Mouse (Mus musculus) midbrain, postnatal 0 days (tissue): Measurements from ENCODE around the gene Utrn. TPM values are rescaled to one million over a fixed set of nuclear protein-coding genes. Genes with fewer than 3 reads are reported as not detected.

ENCODE experiments used
- ATAC-seq: fragments of 200-750 bp; cut with Nextera tagmentation; 2 replicates; pipeline ENCODE4 v1.8.0; 2017; ENCODE audit warnings: moderate number of reproducible peaks, mild to moderate bottlenecking, moderate TSS enrichment, moderate library complexity; ENCODE audit not compliant: low FRiP score
- DNase-seq: peaks from one replicate; pipeline ENCODE4 v3.0.0-alpha.2; 2015; ENCODE audit warnings: low spot score
- H3K27ac ChIP-seq: fragments of 300-500 bp; sonication (generic); 2 replicates; pipeline ENCODE4 v1.5.1; 2014; ENCODE audit warnings: low read depth, mild to moderate bottlenecking, low read length, mixed read lengths
- H3K27me3 ChIP-seq: fragments of 300-500 bp; sonication (generic); 2 replicates; pipeline ENCODE4 v1.6.1; 2014; ENCODE audit warnings: low read length, control low read depth, mixed read lengths; ENCODE audit not compliant: insufficient read depth
- H3K36me3 ChIP-seq: fragments of 300-500 bp; sonication (generic); 2 replicates; pipeline ENCODE4 v1.6.1; 2014; ENCODE audit warnings: low read length, control low read depth, mixed read lengths; ENCODE audit not compliant: insufficient read depth
- H3K4me1 ChIP-seq: fragments of 300-500 bp; sonication (generic); 2 replicates; pipeline ENCODE4 v1.6.1; 2014; ENCODE audit warnings: mild to moderate bottlenecking, control low read depth, antibody characterized with exemption, low read length, mixed read lengths; ENCODE audit not compliant: insufficient read depth
- H3K4me2 ChIP-seq: fragments of 300-500 bp; sonication (generic); 2 replicates; pipeline ENCODE4 v1.6.1; 2014; ENCODE audit warnings: low read depth, mild to moderate bottlenecking, low read length, mixed read lengths; ENCODE audit not compliant: poor library complexity, severe bottlenecking
- H3K4me3 ChIP-seq: fragments of 300-500 bp; sonication (generic); 2 replicates; pipeline ENCODE4 v1.5.1; 2014; ENCODE audit warnings: low read depth, mild to moderate bottlenecking, low read length, moderate library complexity
- H3K9ac ChIP-seq: fragments of 300-500 bp; sonication (generic); replicated peaks from 2 replicates; pipeline ENCODE4 v1.6.1; 2014; ENCODE audit warnings: mild to moderate bottlenecking, low read length, moderate library complexity, mixed read lengths; ENCODE audit not compliant: poor library complexity, severe bottlenecking
- H3K9me3 ChIP-seq: fragments of 300-500 bp; sonication (generic); 2 replicates; pipeline ENCODE4 v1.6.1; 2016; ENCODE audit warnings: low read length, control low read depth
- CTCF ChIP-seq: IDR thresholded peaks from 2 replicates; pipeline ENCODE4 v1.5.1; 2016; ENCODE audit warnings: antibody characterized with exemption, mild to moderate bottlenecking
- WGBS: fragments of 180-500 bp; shearing (Covaris S2); extraction: QIAGEN DNeasy Blood & Tissue Kit; methylation state at CpG from one replicate; pipeline ENCODE4 v1.1.7; 2014; 5-methylcytosine and 5-hydroxymethylcytosine counted together
- polyA plus RNA-seq: library from polyadenylated mRNA; unstranded; fragments of >200 nt; fragmentation: Nextera tagmentation; extraction: Ambion mirVana; gene quantifications from 2 replicates; pipeline ENCODE4 v1.2.1, GENCODE M21; 2015
- total RNA-seq: library from RNA; depleted of rRNA; stranded (reverse); fragments of >200 nt; gene quantifications from 2 replicates; pipeline ENCODE4 v1.2.3, GENCODE M21; 2014

The Utrn gene
- total and polyA plus RNA-seq, 2 experiments from 2014 or later: 15.4 to 20.6 TPM

DNA sequence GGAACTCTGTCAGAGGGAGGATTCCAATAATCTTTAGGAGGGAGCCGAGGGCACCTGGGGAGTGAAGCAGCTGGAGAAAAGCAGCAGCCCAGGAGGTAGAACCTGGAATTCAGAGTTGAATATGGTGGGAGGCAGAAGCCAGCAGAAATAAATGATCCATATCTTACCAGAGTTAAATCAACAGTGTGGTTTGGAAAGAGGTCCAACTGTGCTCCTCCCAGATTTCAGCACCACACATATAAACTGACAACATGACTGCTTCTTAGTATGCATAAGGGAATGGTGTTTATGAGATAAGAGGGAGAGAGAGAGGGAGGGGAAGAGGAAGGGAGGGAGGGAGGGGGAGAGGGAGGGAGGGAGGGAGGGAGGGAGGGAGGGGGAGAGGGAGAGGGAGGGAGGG lies 163.2 kb downstream of the Utrn start:
- Histone ChIP-seq H3K9ac (no peak overlapping the region), H3K27me3 (no peaks in the 10 kb centered on the region), H3K9me3 (no peaks in the 10 kb centered on the region), H3K36me3 (no peaks in the 10 kb centered on the region), H3K4me2 (no peak overlapping the region), H3K27ac (no peak overlapping the region), H3K4me1 (no peaks in the 10 kb centered on the region), H3K4me3 (no peak overlapping the region)
- ATAC-seq (no peak), DNase-seq (no peak)
- WGBS: 69% methylated on average over 1 of the region's 1 CpGs
- TF ChIP-seq CTCF: no peak

GRCm38 (mm10) chr10:12704290-12704689 lies 164.9 kb downstream of the Utrn start:
- DNase-seq (no peak), ATAC-seq (no peak)
- Histone ChIP-seq H3K9ac (no peak overlapping the region), H3K27ac (no peak overlapping the region), H3K4me1 (no peaks in the 10 kb centered on the region), H3K4me3 (no peak overlapping the region), H3K36me3 (no peaks in the 10 kb centered on the region), H3K27me3 (no peaks in the 10 kb centered on the region), H3K9me3 (no peaks in the 10 kb centered on the region), H3K4me2 (no peak overlapping the region)
- WGBS: 50% methylated on average over 1 of the region's 1 CpGs
- no peak for TF ChIP-seq CTCF

DNA sequence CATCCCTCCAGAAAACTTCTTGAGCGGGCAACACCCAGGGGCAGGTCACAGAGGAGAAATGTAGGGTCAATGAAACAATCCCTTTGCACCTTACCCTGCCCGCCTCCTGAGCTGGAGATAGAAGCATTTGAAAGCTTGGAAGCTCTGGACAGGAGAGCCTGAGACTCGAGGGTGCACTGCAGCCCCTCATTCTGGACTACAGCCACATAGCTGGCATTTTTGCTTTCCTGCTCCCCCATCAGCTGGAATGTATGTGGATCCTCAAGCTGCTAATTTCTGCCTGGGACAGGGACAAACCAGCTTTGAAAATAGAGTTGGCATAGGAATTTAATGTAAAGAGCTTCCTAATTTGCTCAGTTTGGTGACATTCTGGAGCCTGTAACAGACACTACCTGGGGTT lies 165.6 kb downstream of the Utrn start:
- Histone ChIP-seq H3K9me3 (no peaks in the 10 kb centered on the region), H3K27ac (no peak overlapping the region), H3K36me3 (no peaks in the 10 kb centered on the region), H3K27me3 (no peaks in the 10 kb centered on the region), H3K4me2 (no peak overlapping the region), H3K4me1 (no peaks in the 10 kb centered on the region), H3K9ac (no peak overlapping the region), H3K4me3 (no peak overlapping the region)
- WGBS: 76% methylated on average over 3 of the region's 3 CpGs
- no peak for DNase-seq
- ATAC-seq: no peak
- no peak for TF ChIP-seq CTCF

GRCm38 (mm10) chr10:12702140-12702539 lies 167.0 kb downstream of the Utrn start:
- H3K36me3 ChIP-seq: no peaks in the 10 kb centered on the region
- no peak for DNase-seq
- no peak overlapping the region for H3K9ac ChIP-seq
- no peaks in the 10 kb centered on the region for H3K9me3 ChIP-seq
- no peak for TF ChIP-seq CTCF
- H3K4me3 ChIP-seq: no peak overlapping the region
- no peak overlapping the region for H3K4me2 ChIP-seq
- no peak overlapping the region for H3K27ac ChIP-seq
- WGBS: 89% methylated on average over 4 of the region's 4 CpGs
- H3K27me3 ChIP-seq: no peaks in the 10 kb centered on the region
- ATAC-seq: no peak
- H3K4me1 ChIP-seq: no peaks in the 10 kb centered on the region

DNA sequence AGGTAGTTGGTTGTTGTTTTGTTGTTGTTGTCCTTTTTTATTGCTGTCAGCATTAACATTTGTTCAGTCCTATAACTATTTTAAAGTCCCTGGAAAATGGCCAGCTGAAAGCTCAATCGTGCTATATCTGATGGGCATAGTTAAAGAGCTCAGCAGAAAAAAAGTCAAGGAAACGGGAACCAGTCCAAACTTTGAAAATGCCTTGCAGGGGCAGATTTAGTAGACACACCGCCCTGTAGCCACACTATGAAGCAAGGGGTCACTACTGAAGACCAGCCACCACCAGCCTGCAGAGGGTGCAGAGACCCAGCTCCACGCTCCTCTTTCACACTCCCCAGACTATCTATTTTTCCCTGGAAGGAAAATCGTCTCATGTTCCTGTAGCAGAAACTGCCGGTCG lies 167.5 kb downstream of the Utrn start:
- Histone ChIP-seq H3K4me2 (no peak overlapping the region), H3K27me3 (no peaks in the 10 kb centered on the region), H3K4me1 (no peaks in the 10 kb centered on the region), H3K9ac (no peak overlapping the region), H3K4me3 (no peak overlapping the region), H3K36me3 (no peaks in the 10 kb centered on the region), H3K9me3 (no peaks in the 10 kb centered on the region), H3K27ac (no peak overlapping the region)
- DNase-seq: no peak
- 81% methylated on average over 7 of the region's 7 CpGs for WGBS
- no peak for ATAC-seq
- no peak for TF ChIP-seq CTCF

GRCm38 (mm10) chr10:12700576-12700975 lies 168.6 kb downstream of the Utrn start:
- Histone ChIP-seq H3K4me2 (no peak overlapping the region), H3K27me3 (no peaks in the 10 kb centered on the region), H3K4me1 (no peaks in the 10 kb centered on the region), H3K27ac (no peak overlapping the region), H3K9me3 (no peaks in the 10 kb centered on the region), H3K36me3 (no peaks in the 10 kb centered on the region), H3K4me3 (no peak overlapping the region), H3K9ac (no peak overlapping the region)
- DNase-seq (no peak), ATAC-seq (no peak)
- TF ChIP-seq CTCF: peak; percentile 31; the same call in 1 of the 2 replicates
- WGBS: 83% methylated on average over 3 of the region's 3 CpGs

- H3K27me3 ChIP-seq: no peaks in the 10 kb centered on the region
- no peak for ATAC-seq
- 89% methylated on average over 3 of the region's 3 CpGs for WGBS
Observed at GRCm38 (mm10) chr10:12697902-12698301, 171.3 kb downstream of the Utrn start.

More at GRCm38 (mm10) chr10:12697902-12698301, 171.3 kb downstream of the Utrn start:
- Histone ChIP-seq H3K9me3 (no peaks in the 10 kb centered on the region), H3K4me3 (no peak overlapping the region), H3K9ac (no peak overlapping the region), H3K27ac (no peak overlapping the region), H3K36me3 (no peaks in the 10 kb centered on the region), H3K4me2 (no peak overlapping the region), H3K4me1 (no peaks in the 10 kb centered on the region)
- no peak for DNase-seq
- TF ChIP-seq CTCF: no peak
